Mouse (Mus musculus): ENCODE data around the gene Nkx2-1. TPM values are rescaled to one million over a fixed set of nuclear protein-coding genes. Genes with fewer than 3 reads are reported as not detected.

Nkx2-1 gene
- polyA plus RNA-seq, 2 experiments = not detected

DNA sequence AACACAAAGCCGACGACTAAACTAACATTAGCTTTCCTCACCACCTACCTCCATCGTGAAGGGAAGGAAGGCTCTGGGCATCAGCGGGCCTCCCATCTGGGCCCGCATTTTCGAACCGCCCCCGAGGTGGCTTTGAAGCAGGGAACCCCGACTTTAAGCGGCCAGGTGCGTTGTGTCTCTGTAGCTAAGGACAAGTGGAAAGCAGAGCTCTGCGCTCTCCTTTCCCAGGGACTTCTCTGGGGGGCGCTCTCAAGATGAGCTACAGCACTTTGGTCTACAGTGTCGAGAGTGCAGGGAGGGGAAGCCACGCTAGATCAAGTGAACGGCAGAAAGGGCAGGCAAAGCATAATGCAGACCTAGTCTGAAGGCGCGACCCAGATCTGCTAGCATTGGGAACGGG is 634 bp upstream of the Nkx2-1 start:
- no peaks in the 10 kb centered on the region for H3K9me3 ChIP-seq (ENCODE audit: control insufficient read depth, low read length)
- H3K4me2 ChIP-seq (ENCODE audit: low read depth) = no peak overlapping the region
- no peaks in the 10 kb centered on the region for H3K36me3 ChIP-seq (replicated peaks; ENCODE audit: control insufficient read depth, insufficient read depth, low read depth)
- no peak for DNase-seq (ENCODE audit: low read depth in 3 of 3, low spot score in 3 of 3)
- H3K4me1 ChIP-seq (replicated peaks; ENCODE audit: control insufficient read depth in 2 of 2, insufficient read depth in 2 of 2, low read length in 1 of 2) = no peaks in the 10 kb centered on the region
- no peak for ATAC-seq (ENCODE audit: insufficient read depth)
- H3K9ac ChIP-seq (replicated peaks) = no peak overlapping the region
- peaks cover 89% of the 10 kb centered on the region for H3K27me3 ChIP-seq (ENCODE audit: control insufficient read depth, insufficient read depth, low read length)
- WGBS (ENCODE audit: insufficient replicate concordance) = 2% methylated on average over 19 of the region's 19 CpGs
- no peak overlapping the region for H3K4me3 ChIP-seq (ENCODE audit: insufficient read depth in 1 of 2, low read depth in 2 of 2, low read length in 2 of 2)
- no peak for TF ChIP-seq CTCF (IDR thresholded peaks at IDR 0.05; ENCODE audit: low read depth)
- no peak for TF ChIP-seq EP300 (IDR thresholded peaks at IDR 0.05; ENCODE audit: low read depth)
- H3K27ac ChIP-seq = no peak overlapping the region

- ATAC-seq (ENCODE audit: insufficient read depth) = no peak
- Histone ChIP-seq H3K27ac (no peak overlapping the region), H3K36me3 (replicated peaks; ENCODE audit: control insufficient read depth, insufficient read depth, low read depth) (no peaks in the 10 kb centered on the region), H3K4me3 (ENCODE audit: insufficient read depth in 1 of 2, low read depth in 2 of 2, low read length in 2 of 2) (no peak overlapping the region), H3K9me3 (ENCODE audit: control insufficient read depth, low read length) (no peaks in the 10 kb centered on the region), H3K9ac (replicated peaks) (no peak overlapping the region), H3K27me3 (ENCODE audit: control insufficient read depth, insufficient read depth, low read length) (peaks cover 95% of the 10 kb centered on the region), H3K4me1 (replicated peaks; ENCODE audit: control insufficient read depth in 2 of 2, insufficient read depth in 2 of 2, low read length in 1 of 2) (no peaks in the 10 kb centered on the region), H3K4me2 (ENCODE audit: low read depth) (no peak overlapping the region)
- whole genome bisulfite sequencing (ENCODE audit: insufficient replicate concordance) = 1% methylated on average over 43 of the region's 44 CpGs
- TF ChIP-seq EP300 (IDR thresholded peaks at IDR 0.05; ENCODE audit: low read depth) = no peak
- no peak for TF ChIP-seq CTCF (IDR thresholded peaks at IDR 0.05; ENCODE audit: low read depth)
- no peak for DNase-seq (ENCODE audit: low read depth in 3 of 3, low spot score in 3 of 3)
These were observed 379 bp downstream of the Nkx2-1 start for GRCm38 (mm10) chr12:56536174-56536883.

- Histone ChIP-seq H3K36me3 (replicated peaks; ENCODE audit: control insufficient read depth, insufficient read depth, low read depth) (no peaks in the 10 kb centered on the region), H3K27ac (no peak overlapping the region), H3K4me1 (replicated peaks; ENCODE audit: control insufficient read depth in 2 of 2, insufficient read depth in 2 of 2, low read length in 1 of 2) (no peaks in the 10 kb centered on the region), H3K9me3 (ENCODE audit: control insufficient read depth, low read length) (no peaks in the 10 kb centered on the region), H3K4me3 (ENCODE audit: insufficient read depth in 1 of 2, low read depth in 2 of 2, low read length in 2 of 2) (no peak overlapping the region), H3K9ac (replicated peaks) (no peak overlapping the region), H3K27me3 (ENCODE audit: control insufficient read depth, insufficient read depth, low read length) (peaks cover 95% of the 10 kb centered on the region), H3K4me2 (ENCODE audit: low read depth) (no peak overlapping the region)
- WGBS (ENCODE audit: insufficient replicate concordance) = under 1% methylated on average over 28 of the region's 36 CpGs
- TF ChIP-seq EP300 (IDR thresholded peaks at IDR 0.05; ENCODE audit: low read depth) (no peak), CTCF (IDR thresholded peaks at IDR 0.05; ENCODE audit: low read depth) (no peak)
- ATAC-seq (ENCODE audit: insufficient read depth) = no peak
- DNase-seq (ENCODE audit: low read depth in 3 of 3, low spot score in 3 of 3) = no peak
These were observed 1.1 kb downstream of the Nkx2-1 start for GRCm38 (mm10) chr12:56535411-56536173.

DNA sequence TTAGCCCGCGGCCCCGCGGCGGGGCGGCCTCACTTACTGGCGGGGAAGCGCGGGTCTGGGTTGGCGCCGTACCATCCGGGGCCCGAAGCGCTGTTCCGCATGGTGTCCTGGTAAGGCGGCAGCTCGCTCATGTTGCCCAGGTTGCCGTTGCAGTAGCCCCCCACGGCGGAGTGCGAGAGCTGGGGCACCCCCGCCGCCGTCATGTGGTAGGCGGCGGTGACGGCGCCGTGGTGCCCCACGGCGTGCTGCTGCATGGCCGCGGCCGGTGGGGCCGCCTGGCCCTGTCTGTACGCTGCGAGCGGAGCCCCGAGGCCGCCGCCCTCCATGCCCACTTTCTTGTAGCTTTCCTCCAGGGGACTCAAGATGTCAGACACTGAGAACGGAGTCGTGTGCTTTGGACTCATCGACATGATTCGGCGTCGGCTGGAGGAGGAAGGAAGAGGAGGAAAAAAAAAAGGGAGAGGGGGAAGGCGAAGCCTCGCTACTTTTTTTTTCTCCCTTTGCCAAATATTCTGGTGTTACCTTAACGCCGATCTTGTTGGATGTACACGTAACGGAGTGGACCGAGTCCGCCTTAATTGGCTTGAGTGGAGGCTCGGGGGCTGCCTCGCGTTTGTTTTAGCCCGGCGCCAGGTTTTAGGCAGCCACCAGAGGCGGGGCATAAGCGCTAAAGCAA is 1.9 kb downstream of the Nkx2-1 start:
- no peaks in the 10 kb centered on the region for H3K9me3 ChIP-seq (ENCODE audit: control insufficient read depth, low read length)
- under 1% methylated on average over 58 of the region's 62 CpGs for WGBS (ENCODE audit: insufficient replicate concordance)
- peak overlapping the region; percentile 8; the same call in 1 of the 2 replicates for H3K4me2 ChIP-seq (ENCODE audit: low read depth)
- no peaks in the 10 kb centered on the region for H3K36me3 ChIP-seq (replicated peaks; ENCODE audit: control insufficient read depth, insufficient read depth, low read depth)
- H3K4me3 ChIP-seq (ENCODE audit: insufficient read depth in 1 of 2, low read depth in 2 of 2, low read length in 2 of 2) = 0 out of 4 replicates have a peak overlapping the region, but pooled peaks of 1 of the 2 experiments have one; percentile 8
- no peak for ATAC-seq (ENCODE audit: insufficient read depth)
- no peak overlapping the region for H3K27ac ChIP-seq
- no peak for DNase-seq (ENCODE audit: low read depth in 3 of 3, low spot score in 3 of 3)
- peaks cover 97% of the 10 kb centered on the region for H3K27me3 ChIP-seq (ENCODE audit: control insufficient read depth, insufficient read depth, low read length)
- no peaks in the 10 kb centered on the region for H3K4me1 ChIP-seq (replicated peaks; ENCODE audit: control insufficient read depth in 2 of 2, insufficient read depth in 2 of 2, low read length in 1 of 2)
- no peak overlapping the region for H3K9ac ChIP-seq (replicated peaks)
- no peak for TF ChIP-seq EP300 (IDR thresholded peaks at IDR 0.05; ENCODE audit: low read depth)
- no peak for TF ChIP-seq CTCF (IDR thresholded peaks at IDR 0.05; ENCODE audit: low read depth)

DNA sequence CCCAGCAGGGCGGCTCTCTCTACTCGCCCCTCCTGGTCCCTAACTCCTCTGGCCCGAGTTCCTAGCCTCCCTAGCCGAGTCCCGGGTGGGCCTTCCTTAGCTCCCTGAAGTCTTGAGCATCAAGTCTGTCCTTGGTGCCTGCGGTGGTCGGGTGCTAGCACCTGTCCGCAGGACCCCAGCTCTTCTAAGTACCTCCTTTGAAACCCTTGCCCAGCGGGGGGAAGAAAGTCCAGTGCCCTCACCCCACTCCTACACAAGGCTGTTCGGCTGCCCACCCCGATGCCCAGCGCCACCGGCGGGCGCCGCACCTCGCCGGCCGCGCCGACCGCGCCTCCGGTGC is 2.4 kb downstream of the Nkx2-1 start:
- ATAC-seq (ENCODE audit: insufficient read depth) = no peak
- 2% methylated on average over 24 of the region's 24 CpGs for WGBS (ENCODE audit: insufficient replicate concordance)
- TF ChIP-seq CTCF (IDR thresholded peaks at IDR 0.05; ENCODE audit: low read depth) (no peak), EP300 (IDR thresholded peaks at IDR 0.05; ENCODE audit: low read depth) (no peak)

More for the DNA sequence above, 2.4 kb downstream of the Nkx2-1 start:
- Histone ChIP-seq H3K4me3 (ENCODE audit: insufficient read depth in 1 of 2, low read depth in 2 of 2, low read length in 2 of 2) (no peak overlapping the region), H3K27me3 (ENCODE audit: control insufficient read depth, insufficient read depth, low read length) (peaks cover 99% of the 10 kb centered on the region), H3K9me3 (ENCODE audit: control insufficient read depth, low read length) (no peaks in the 10 kb centered on the region), H3K36me3 (replicated peaks; ENCODE audit: control insufficient read depth, insufficient read depth, low read depth) (no peaks in the 10 kb centered on the region), H3K4me1 (replicated peaks; ENCODE audit: control insufficient read depth in 2 of 2, insufficient read depth in 2 of 2, low read length in 1 of 2) (no peaks in the 10 kb centered on the region), H3K4me2 (ENCODE audit: low read depth) (no peak overlapping the region), H3K27ac (no peak overlapping the region), H3K9ac (replicated peaks) (no peak overlapping the region)
- no peak for DNase-seq (ENCODE audit: low read depth in 3 of 3, low spot score in 3 of 3)

All from liver, embryonic 14.5 days (tissue).